Mouse (Mus musculus) C2C12 (cell line): ENCODE measurements around the gene Ccdc81.

Source experiments
- CEBPB ChIP-seq: IDR thresholded peaks from one replicate; pipeline ENCODE4 v1.6.1; 2011; ENCODE audit warnings: low read depth, mild to moderate bottlenecking, control low read depth, moderate library complexity
- CTCF ChIP-seq: IDR thresholded peaks from one replicate; pipeline ENCODE4 v1.5.1; 2011; ENCODE audit not compliant: control insufficient read depth, insufficient read depth, insufficient read length
- MAX ChIP-seq: IDR thresholded peaks from one replicate; pipeline ENCODE4 v1.6.1; 2011; ENCODE audit warnings: mild to moderate bottlenecking, control low read depth
- MYOG ChIP-seq: IDR thresholded peaks from one replicate; pipeline ENCODE4 v1.6.1; 2011; ENCODE audit not compliant: control insufficient read depth, insufficient read length; ENCODE audit errors: extremely low read depth
- USF1 ChIP-seq: IDR thresholded peaks from one replicate; pipeline ENCODE4 v1.6.1; 2011; ENCODE audit warnings: low read depth, mild to moderate bottlenecking, control low read depth, moderate library complexity

DNA sequence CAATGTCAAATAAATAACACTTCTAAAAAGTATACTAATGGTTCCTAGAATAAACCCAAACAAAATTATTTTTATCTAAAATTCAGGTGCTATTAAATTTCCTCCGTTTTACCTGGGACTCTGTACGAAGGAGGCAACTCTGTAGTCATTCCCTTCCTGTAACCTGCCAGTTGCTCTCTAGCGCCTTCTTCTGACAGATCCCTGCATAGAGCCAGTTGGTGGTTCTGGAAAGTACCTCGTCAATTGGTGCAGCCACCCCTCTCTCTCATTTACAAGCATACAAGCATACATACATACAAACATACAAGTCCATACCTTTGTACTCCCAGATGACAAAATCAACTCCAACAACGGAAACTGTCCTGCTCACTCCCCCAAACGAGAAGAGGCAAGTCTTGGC is 59.9 kb downstream of the Ccdc81 start:
- no peak for TF ChIP-seq MAX
- no peak for TF ChIP-seq CTCF
- TF ChIP-seq USF1: no peak
- TF ChIP-seq MYOG: no peak
- no peak for TF ChIP-seq CEBPB
